Comparison of ENCODE assay signal across 8 mouse cellular contexts in the genomic region with DNA sequence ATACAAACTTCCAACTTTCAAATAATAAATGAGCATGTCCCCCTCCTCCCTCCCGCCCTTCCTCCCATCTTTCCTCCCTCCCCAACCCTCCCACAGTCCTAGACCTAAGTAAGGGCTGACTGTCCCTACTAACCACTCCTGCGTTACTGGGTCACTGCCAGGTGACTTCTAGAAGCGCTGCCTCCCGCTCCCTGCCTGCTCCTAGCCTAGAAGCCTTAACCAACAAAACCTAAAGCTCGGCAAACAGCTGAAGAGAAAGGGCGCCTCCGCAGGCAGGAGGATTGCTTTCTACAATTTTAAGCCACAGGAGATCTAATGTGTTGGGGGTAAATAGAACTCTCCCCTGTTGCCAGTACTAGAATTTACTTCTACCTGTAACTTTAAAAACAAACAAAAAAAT. TPM values are rescaled to one million over a fixed set of nuclear protein-coding genes. Genes with fewer than 3 reads are reported as not detected.
A peak's percentile ranks its signal among the peaks of the same experiment; 100 is the strongest.
DNase-seq lines count a peak whose midpoint lies in the region; ATAC-seq and TF ChIP-seq lines count a peak whose summit lies in the region.

No protein-coding gene starts in this region.

- H3K9ac ChIP-seq in forebrain, embryonic 13.5 days = no peak overlapping the region
- peak overlapping the region; percentile 86; the same call in 1 of the 2 replicates for H3K9ac ChIP-seq in hindbrain, embryonic 13.5 days

- 12% methylated on average over 7 of the region's 7 CpGs for WGBS in forebrain, embryonic 13.5 days
- WGBS in hindbrain, embryonic 13.5 days = 14% methylated on average over 7 of the region's 7 CpGs
- WGBS in macrophage (ENCODE audit: missing documents) = 3% methylated on average over 7 of the region's 7 CpGs
- 18% methylated on average over 7 of the region's 7 CpGs for WGBS in small intestine, adult 2 months

- H3K36me3 ChIP-seq in forebrain, embryonic 13.5 days (ENCODE audit: poor library complexity, severe bottlenecking) = no peaks in the 10 kb centered on the region
- H3K36me3 ChIP-seq in hindbrain, embryonic 13.5 days = no peaks in the 10 kb centered on the region
- H3K36me3 ChIP-seq in macrophage (ENCODE audit: inconsistent target) = no peaks in the 10 kb centered on the region; the same call in 1 of the 2 replicates
- H3K36me3 ChIP-seq in small intestine, adult 2 months (ENCODE audit: control insufficient read depth, insufficient read depth, low read length) = no peaks in the 10 kb centered on the region

- H3K4me2 ChIP-seq in forebrain, embryonic 13.5 days = peak overlapping the region; percentile 97
- H3K4me2 ChIP-seq in hindbrain, embryonic 13.5 days = peak overlapping the region; percentile 89

- H3K4me3 ChIP-seq in forebrain, embryonic 13.5 days = peak overlapping the region; percentile 65
- H3K4me3 ChIP-seq in hindbrain, embryonic 13.5 days = peak overlapping the region; percentile 75
- peak overlapping the region; percentile 91 for H3K4me3 ChIP-seq in macrophage (ENCODE audit: inconsistent target)
- H3K4me3 ChIP-seq in small intestine, adult 2 months (ENCODE audit: low read depth, low read length) = peak overlapping the region; percentile 57

- DNase-seq in ES-CJ7 (ENCODE audit: low read depth, low spot score) (peak; percentile 49), adipocyte (ENCODE audit: low spot score) (no peak)
- peak; percentile 57 for DNase-seq in brain, embryonic 14.5 days (ENCODE audit: low read depth)
- peak; percentile 39 to 51 for DNase-seq in left cerebral cortex, postnatal 14 days (ENCODE audit: low spot score in 2 of 2)

- H3K4me1 ChIP-seq in forebrain, embryonic 13.5 days = peaks cover 18% of the 10 kb centered on the region
- H3K4me1 ChIP-seq in hindbrain, embryonic 13.5 days (replicated peaks) = peaks cover 24% of the 10 kb centered on the region
- H3K4me1 ChIP-seq in small intestine, adult 2 months (ENCODE audit: control insufficient read depth, insufficient read depth, insufficient read length, low read length) = no peaks in the 10 kb centered on the region; the same call in 1 of the 2 replicates

- H3K79me2 ChIP-seq in macrophage (ENCODE audit: inconsistent target) = peaks cover 42% of the 10 kb centered on the region

- peak; percentile 37; the same call in 1 of the 2 replicates for TF ChIP-seq CTCF in brain, embryonic 14.5 days (IDR thresholded peaks at IDR 0.05; ENCODE audit: borderline replicate concordance, extremely low read depth, insufficient read depth, insufficient read length)
- no peak for TF ChIP-seq CTCF in small intestine, adult 2 months (IDR thresholded peaks at IDR 0.05; ENCODE audit: extremely low read depth, insufficient read length, insufficient replicate concordance, low read depth, low read length)

- no peak overlapping the region for H3K27ac ChIP-seq in forebrain, embryonic 13.5 days
- no peak overlapping the region for H3K27ac ChIP-seq in hindbrain, embryonic 13.5 days
- peak overlapping the region; percentile 82 for H3K27ac ChIP-seq in macrophage
- H3K27ac ChIP-seq in small intestine, adult 2 months (ENCODE audit: insufficient read depth, low read depth, low read length) = no peak overlapping the region

- intact Hi-C loops in left cerebral cortex, postnatal 14 days (cut with DNase I) = loop anchor here (2.0 to 5.0 kb wide), 4 partner anchors 78 to 1033 kb away; no protein-coding TSS in a partner anchor

- no peak for ATAC-seq in forebrain, embryonic 13.5 days
- no peak for ATAC-seq in hindbrain, embryonic 13.5 days (ENCODE audit: low FRiP score)

- H3K27me3 ChIP-seq in forebrain, embryonic 13.5 days = peaks cover 23% of the 10 kb centered on the region
- peaks cover 11% of the 10 kb centered on the region for H3K27me3 ChIP-seq in hindbrain, embryonic 13.5 days
- no peaks in the 10 kb centered on the region for H3K27me3 ChIP-seq in small intestine, adult 2 months (ENCODE audit: control insufficient read depth, insufficient read depth, low read length)

- TF ChIP-seq POLR2A in brain, embryonic 14.5 days (IDR thresholded peaks at IDR 0.05; ENCODE audit: borderline replicate concordance, extremely low read depth, insufficient read depth, insufficient read length, poor library complexity, severe bottlenecking) = no peak
- no peak for TF ChIP-seq POLR2A in small intestine, adult 2 months (IDR thresholded peaks at IDR 0.05; ENCODE audit: low read depth, low read length)

- H3K9me3 ChIP-seq in forebrain, embryonic 13.5 days (replicated peaks) = no peaks in the 10 kb centered on the region
- H3K9me3 ChIP-seq in hindbrain, embryonic 13.5 days = no peaks in the 10 kb centered on the region

RNA-seq across cellular contexts. Expression of a gene that starts 2.0 kb away (rescaled TPM):
- 23.1 and 39.3 TPM in 2 replicates for polyA plus RNA-seq in brain, embryonic 14.5 days (2012; rRNA removed)
- 3.4 and 5.4 TPM in 2 replicates for polyA plus RNA-seq in forebrain, embryonic 13.5 days (2015; fragmentation: Nextera tagmentation; extraction: Ambion mirVana)
- 9.1 and 16.1 TPM in 2 replicates for polyA plus RNA-seq in hindbrain, embryonic 13.5 days (2015; fragmentation: Nextera tagmentation; extraction: Ambion mirVana)
- 10 to 100 TPM; 49.7 to 56.8 TPM for total RNA-seq in left cerebral cortex, postnatal 14 days (2021)
- total RNA-seq in macrophage (2018; cell fraction: chromatin; rRNA removed) = 1,000 to 10,000 TPM in 3 of 26 experiments, 100 to 1,000 TPM in 21, 10 to 100 TPM in 2; 91.3 to 2,709 (median 319) TPM
- 1,000 to 10,000 TPM in 5 of 26 experiments, 100 to 1,000 TPM in 21; 179 to 1,886 (median 305) TPM for total RNA-seq in macrophage (2018; cell fraction: cytosol; rRNA removed)
- 1,000 to 10,000 TPM in 8 of 26 experiments, 100 to 1,000 TPM in 18; 196 to 3,512 (median 542) TPM for total RNA-seq in macrophage (2018; cell fraction: nucleus; rRNA removed)
- 84.3 to 203 TPM (median 151 TPM) in 3 replicates for polyA plus RNA-seq in macrophage (2018)
- polyA plus RNA-seq in small intestine, adult 2 months (2012; rRNA removed) = 10.7 and 25.5 TPM in 2 replicates
